Mouse (Mus musculus): Measurements from ENCODE around the gene Tiam2.

GRCm38 (mm10) chr17:3496080-3496479, 169.7 kb downstream of the Tiam2 start:
- no peak for TF ChIP-seq CTCF (IDR thresholded peaks at IDR 0.05; ENCODE audit: insufficient read depth, low read length)
- TF ChIP-seq POLR2A (IDR thresholded peaks at IDR 0.05; ENCODE audit: borderline replicate concordance, extremely low read depth, low read depth, low read length): no peak
